Mouse (Mus musculus) lung, postnatal 0 days (tissue): Measurements from ENCODE around the gene Fgd6. TPM values are rescaled to one million over a fixed set of nuclear protein-coding genes. Genes with fewer than 3 reads are reported as not detected.

Experiments used
- ATAC-seq: fragments of 200-750 bp; cut with Nextera tagmentation; 2 replicates; pipeline ENCODE4 v1.8.0; 2017; ENCODE audit warnings: moderate library complexity
- DNase-seq: peaks from one replicate; pipeline ENCODE4 v3.0.0-alpha.2; 2016; ENCODE audit warnings: low spot score
- H3K27ac ChIP-seq: fragments of 300-500 bp; sonication (generic); 2 replicates; pipeline ENCODE4 v1.5.1; 2014; ENCODE audit warnings: antibody characterized with exemption, mild to moderate bottlenecking, low read length, mixed read lengths
- H3K27me3 ChIP-seq: fragments of 300-500 bp; sonication (generic); replicated peaks from 2 replicates; pipeline ENCODE4 v1.6.1; 2014; ENCODE audit warnings: low read length, mixed read lengths; ENCODE audit not compliant: insufficient read depth
- H3K36me3 ChIP-seq: fragments of 300-500 bp; sonication (generic); 2 replicates; pipeline ENCODE4 v1.6.1; 2014; ENCODE audit warnings: low read length, mixed read lengths; ENCODE audit not compliant: insufficient read depth
- H3K4me1 ChIP-seq: fragments of 300-500 bp; sonication (generic); 2 replicates; pipeline ENCODE4 v1.6.1; 2014; ENCODE audit warnings: antibody characterized with exemption, low read depth, low read length, mixed read lengths; ENCODE audit not compliant: insufficient read depth
- H3K4me2 ChIP-seq: fragments of 300-500 bp; sonication (generic); replicated peaks from 2 replicates; pipeline ENCODE4 v1.6.1; 2014; ENCODE audit warnings: low read depth, mild to moderate bottlenecking, low read length, moderate library complexity, mixed read lengths
- H3K4me3 ChIP-seq: fragments of 300-500 bp; sonication (generic); 2 replicates; pipeline ENCODE4 v1.5.1; 2014; ENCODE audit warnings: low read depth, low read length
- H3K9ac ChIP-seq: fragments of 300-500 bp; sonication (generic); replicated peaks from 2 replicates; pipeline ENCODE4 v1.6.1; 2014; ENCODE audit warnings: low read depth, mild to moderate bottlenecking
- H3K9me3 ChIP-seq: fragments of 300-500 bp; sonication (generic); 2 replicates; pipeline ENCODE4 v1.6.1; 2016; ENCODE audit warnings: low read length, mixed read lengths
- CTCF ChIP-seq: IDR thresholded peaks from 2 replicates; pipeline ENCODE4 v1.5.1; 2016; ENCODE audit warnings: antibody characterized with exemption, mild to moderate bottlenecking
- EP300 ChIP-seq: IDR thresholded peaks from 2 replicates; pipeline ENCODE4 v1.6.1; 2016; ENCODE audit warnings: antibody characterized with exemption, mild to moderate bottlenecking, control low read depth
- WGBS: fragments of 180-500 bp; shearing (Covaris S2); extraction: QIAGEN DNeasy Blood & Tissue Kit; methylation state at CpG from one replicate; pipeline ENCODE4 v1.1.7; 2014; 5-methylcytosine and 5-hydroxymethylcytosine counted together
- polyA plus RNA-seq: library from polyadenylated mRNA; unstranded; fragments of >200 nt; fragmentation: Nextera tagmentation; extraction: Ambion mirVana; gene quantifications from 2 replicates; pipeline ENCODE4 v1.2.1, GENCODE M21; 2015

Gene Fgd6
- polyA plus RNA-seq, 1 experiment from 2014 or later, result 3.2 TPM

DNA sequence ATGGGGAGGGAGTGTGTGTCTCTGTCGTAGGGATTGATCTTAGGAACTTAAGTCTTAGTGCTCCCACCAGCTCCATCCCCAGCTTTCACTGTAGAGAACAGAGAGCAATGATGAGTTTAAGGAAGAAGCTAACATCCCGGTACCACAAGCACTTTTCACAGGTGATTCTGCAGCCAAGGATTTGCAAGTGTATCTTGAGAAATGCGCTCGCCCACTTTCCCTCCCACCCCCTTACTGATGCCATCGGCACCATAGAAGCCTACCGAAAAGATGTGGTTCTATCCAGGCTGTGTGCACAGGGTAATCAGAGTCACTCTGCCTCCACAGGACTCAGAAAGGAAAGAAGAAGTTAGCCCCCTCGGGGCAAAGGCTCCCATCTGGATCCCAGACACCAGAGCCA lies 97.9 kb downstream of the Fgd6 start:
- Histone ChIP-seq H3K4me3 (no peak overlapping the region), H3K27me3 (no peaks in the 10 kb centered on the region), H3K36me3 (peaks cover 2% of the 10 kb centered on the region; the same call in 1 of the 2 replicates), H3K4me1 (0 out of 2 replicates have a peak, but pooled peaks cover 3% of the 10 kb centered on the region), H3K4me2 (no peak overlapping the region), H3K9me3 (no peaks in the 10 kb centered on the region), H3K9ac (no peak overlapping the region), H3K27ac (no peak overlapping the region)
- DNase-seq (no peak), ATAC-seq (no peak)
- 90% methylated on average over 7 of the region's 7 CpGs for WGBS
- TF ChIP-seq CTCF (no peak), EP300 (no peak)

DNA sequence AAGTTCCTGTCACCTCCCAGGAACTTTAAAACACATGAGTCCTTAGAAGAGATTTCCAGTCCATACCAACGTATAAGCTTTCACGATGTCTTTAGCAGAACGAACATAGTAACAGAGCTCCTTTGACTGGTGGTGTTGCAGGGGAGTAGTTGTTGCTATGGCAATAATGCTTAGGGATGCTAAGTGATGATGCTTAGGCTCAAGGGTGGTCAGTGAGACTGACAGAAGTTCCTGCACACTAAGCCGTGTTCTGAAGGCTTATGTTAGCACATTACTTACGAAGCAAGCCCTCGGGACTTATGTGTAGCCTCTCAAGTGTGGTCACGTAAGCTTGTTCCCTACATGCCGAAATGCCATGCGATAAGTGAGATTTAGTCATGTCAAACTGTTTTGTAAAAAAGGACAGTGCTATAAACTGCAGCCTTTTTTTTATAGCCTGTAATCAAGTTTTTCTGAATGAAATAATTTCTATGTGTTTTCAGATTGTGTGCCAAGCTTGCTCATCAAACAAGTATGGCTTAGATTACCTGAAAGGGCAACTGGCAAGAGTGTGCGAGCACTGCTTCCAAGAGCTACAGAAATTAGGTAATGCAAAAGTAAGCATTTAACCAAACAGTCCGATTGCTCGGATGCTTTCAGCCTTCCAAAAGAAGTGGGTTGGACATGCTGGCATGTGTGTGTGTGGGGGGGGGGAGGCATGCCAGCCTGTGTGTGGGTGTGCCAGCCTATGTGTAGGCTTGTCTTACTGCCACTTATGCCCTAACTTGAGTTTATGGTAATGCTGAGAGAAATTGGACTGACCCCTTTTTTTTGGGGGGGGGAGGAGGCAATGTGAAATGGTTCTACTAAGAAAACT lies 99.0 kb downstream of the Fgd6 start:
- H3K4me1 ChIP-seq, result no peaks in the 10 kb centered on the region
- H3K4me2 ChIP-seq, result no peak overlapping the region
- H3K36me3 ChIP-seq, result peaks cover 3% of the 10 kb centered on the region; the same call in 1 of the 2 replicates
- 91% methylated on average over 12 of the region's 12 CpGs for WGBS
- no peaks in the 10 kb centered on the region for H3K9me3 ChIP-seq
- no peak overlapping the region for H3K27ac ChIP-seq
- TF ChIP-seq CTCF (no peak), EP300 (no peak)
- H3K4me3 ChIP-seq, result no peak overlapping the region
- H3K27me3 ChIP-seq, result no peaks in the 10 kb centered on the region
- H3K9ac ChIP-seq, result no peak overlapping the region
- DNase-seq (no peak), ATAC-seq (no peak)

DNA sequence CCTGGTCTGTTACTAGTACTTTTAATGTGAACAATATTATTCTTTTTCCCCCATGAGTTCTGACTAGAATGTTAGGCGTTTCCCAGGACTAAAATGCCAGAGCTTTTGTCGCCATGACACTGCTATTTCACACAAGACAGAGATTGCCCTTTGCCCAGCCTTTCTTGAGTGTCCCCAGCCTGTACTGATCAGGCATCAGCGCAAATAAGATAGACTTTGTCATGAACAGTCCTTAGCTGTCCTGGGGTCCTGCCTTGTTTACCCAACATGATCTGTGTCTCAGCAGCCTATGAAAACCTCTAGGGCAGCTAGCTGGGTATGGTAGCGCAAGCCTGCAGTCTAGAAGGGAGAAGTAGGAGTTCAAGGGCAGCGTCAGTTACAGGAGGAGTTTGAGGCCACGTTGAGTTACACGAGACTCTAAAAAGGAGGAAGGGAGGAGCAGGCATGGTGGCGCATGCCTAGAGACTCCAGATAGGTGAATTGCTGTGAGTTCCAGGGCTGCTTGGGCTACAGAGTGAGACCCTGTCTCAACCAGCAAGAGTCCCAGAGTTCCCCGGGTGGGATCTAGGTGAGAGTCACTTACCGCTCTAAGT lies 103.2 kb downstream of the Fgd6 start:
- no peak for DNase-seq
- no peak overlapping the region for H3K4me2 ChIP-seq
- H3K27ac ChIP-seq, result no peak overlapping the region
- no peaks in the 10 kb centered on the region for H3K9me3 ChIP-seq
- TF ChIP-seq EP300, result no peak
- no peak for TF ChIP-seq CTCF
- H3K4me1 ChIP-seq, result no peaks in the 10 kb centered on the region
- H3K9ac ChIP-seq, result no peak overlapping the region
- no peak for ATAC-seq
- H3K27me3 ChIP-seq, result no peaks in the 10 kb centered on the region
- H3K4me3 ChIP-seq, result no peak overlapping the region
- H3K36me3 ChIP-seq, result peaks cover 15% of the 10 kb centered on the region
- 89% methylated on average over 10 of the region's 10 CpGs for WGBS

DNA sequence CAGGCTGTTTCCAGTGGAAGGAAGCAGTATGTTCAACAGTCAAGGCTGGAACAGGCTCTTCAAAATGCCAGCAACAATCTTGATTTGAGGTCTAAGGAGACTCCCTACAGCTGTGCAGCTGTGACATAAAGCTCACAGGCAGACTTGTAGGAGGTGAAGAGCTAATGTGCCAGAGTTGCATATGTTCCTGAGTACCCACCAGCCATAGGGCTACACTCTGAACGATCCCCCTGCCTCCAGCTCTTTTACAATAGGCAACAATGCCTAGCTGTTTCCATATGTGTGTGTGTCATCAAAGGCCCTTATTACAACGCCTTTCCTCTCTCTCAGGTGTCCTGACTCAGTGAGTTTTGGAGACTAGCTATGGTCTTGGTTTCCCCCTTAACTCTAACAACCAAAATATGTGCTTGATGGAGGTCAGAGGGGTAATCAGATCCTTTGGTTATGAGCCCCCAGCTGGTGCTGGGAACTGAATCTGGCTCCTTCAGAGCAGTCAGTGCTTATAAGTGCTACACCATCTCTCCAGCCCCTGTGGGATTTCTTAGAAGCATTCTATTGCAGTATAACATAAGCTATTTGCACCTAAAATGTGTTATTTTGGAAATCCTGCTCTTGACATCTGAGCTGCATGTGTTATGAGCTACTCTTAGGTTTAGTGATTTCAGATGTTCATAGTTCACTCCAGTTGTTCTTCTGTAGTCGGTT lies 104.6 kb downstream of the Fgd6 start:
- no peaks in the 10 kb centered on the region for H3K4me1 ChIP-seq
- WGBS, result 84% methylated on average over 3 of the region's 3 CpGs
- H3K4me3 ChIP-seq, result no peak overlapping the region
- ATAC-seq (no peak), DNase-seq (no peak)
- TF ChIP-seq EP300 (no peak), CTCF (no peak)
- no peak overlapping the region for H3K27ac ChIP-seq
- peaks cover 15% of the 10 kb centered on the region for H3K36me3 ChIP-seq
- H3K9me3 ChIP-seq, result no peaks in the 10 kb centered on the region
- H3K9ac ChIP-seq, result no peak overlapping the region
- no peak overlapping the region for H3K4me2 ChIP-seq
- H3K27me3 ChIP-seq, result no peaks in the 10 kb centered on the region

DNA sequence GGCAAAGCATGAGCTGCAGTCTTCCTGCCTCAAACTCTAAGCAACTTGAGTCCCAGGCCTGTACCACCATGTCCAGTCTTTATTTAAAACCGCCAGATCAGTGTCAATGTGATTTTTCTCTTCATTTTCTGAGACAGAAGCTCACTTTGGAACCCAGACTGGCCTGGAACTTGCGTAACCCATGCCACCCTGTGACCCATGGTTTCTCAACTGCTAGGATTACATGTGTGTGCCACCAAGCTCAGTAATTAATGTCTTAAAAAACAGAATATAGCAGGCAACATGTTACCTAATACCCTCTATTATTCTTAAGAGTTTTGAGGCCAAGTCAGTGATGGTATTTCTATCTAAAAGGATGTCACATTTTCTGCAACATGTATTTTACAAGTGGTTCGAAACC lies 106.6 kb downstream of the Fgd6 start:
- Histone ChIP-seq H3K9ac (no peak overlapping the region), H3K9me3 (no peaks in the 10 kb centered on the region), H3K4me1 (no peaks in the 10 kb centered on the region), H3K36me3 (peaks cover 15% of the 10 kb centered on the region), H3K4me2 (no peak overlapping the region), H3K27me3 (no peaks in the 10 kb centered on the region), H3K4me3 (no peak overlapping the region), H3K27ac (no peak overlapping the region)
- TF ChIP-seq EP300, result no peak
- no peak for TF ChIP-seq CTCF
- ATAC-seq, result no peak
- WGBS, result 93% methylated on average over 3 of the region's 3 CpGs
- DNase-seq, result no peak

DNA sequence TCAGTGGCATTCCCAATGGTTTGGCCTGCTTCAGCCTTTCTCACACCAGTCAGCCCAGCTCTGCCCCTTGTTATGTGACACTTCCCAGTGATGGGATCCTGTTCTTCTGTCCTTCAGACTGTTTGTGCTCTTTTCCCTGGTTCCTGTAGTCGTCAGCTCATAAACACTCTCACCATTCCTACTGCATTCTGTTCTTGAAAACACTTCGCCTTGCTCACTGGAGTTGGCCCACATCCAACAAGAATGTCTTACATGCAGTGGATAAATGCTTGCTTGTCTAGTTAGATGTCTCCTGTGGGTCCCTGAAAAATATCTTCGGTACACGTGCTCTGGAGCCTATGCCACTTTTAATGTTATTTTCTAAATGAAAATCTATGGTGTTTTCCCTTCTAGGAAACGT lies 108.8 kb downstream of the Fgd6 start:
- Histone ChIP-seq H3K4me2 (no peak overlapping the region), H3K27me3 (no peaks in the 10 kb centered on the region), H3K36me3 (peaks cover 11% of the 10 kb centered on the region; the same call in 1 of the 2 replicates), H3K27ac (no peak overlapping the region), H3K9ac (no peak overlapping the region), H3K9me3 (no peaks in the 10 kb centered on the region), H3K4me3 (no peak overlapping the region), H3K4me1 (peaks cover 4% of the 10 kb centered on the region; the same call in 1 of the 2 replicates)
- WGBS, result 48% methylated on average over 5 of the region's 5 CpGs
- DNase-seq (peak; percentile 61), ATAC-seq (no peak; the same call in 1 of the 2 replicates)
- TF ChIP-seq CTCF, result no peak
- TF ChIP-seq EP300, result no peak
